Mouse (Mus musculus): ENCODE data around the gene Snta1. TPM values are rescaled to one million over a fixed set of nuclear protein-coding genes. Genes with fewer than 3 reads are reported as not detected.

Snta1 gene
- polyA plus RNA-seq (2012; ENCODE audit: insufficient read depth, low replicate concordance), result 1.2 TPM in 1 of 2 replicates, not detected in the other

DNA sequence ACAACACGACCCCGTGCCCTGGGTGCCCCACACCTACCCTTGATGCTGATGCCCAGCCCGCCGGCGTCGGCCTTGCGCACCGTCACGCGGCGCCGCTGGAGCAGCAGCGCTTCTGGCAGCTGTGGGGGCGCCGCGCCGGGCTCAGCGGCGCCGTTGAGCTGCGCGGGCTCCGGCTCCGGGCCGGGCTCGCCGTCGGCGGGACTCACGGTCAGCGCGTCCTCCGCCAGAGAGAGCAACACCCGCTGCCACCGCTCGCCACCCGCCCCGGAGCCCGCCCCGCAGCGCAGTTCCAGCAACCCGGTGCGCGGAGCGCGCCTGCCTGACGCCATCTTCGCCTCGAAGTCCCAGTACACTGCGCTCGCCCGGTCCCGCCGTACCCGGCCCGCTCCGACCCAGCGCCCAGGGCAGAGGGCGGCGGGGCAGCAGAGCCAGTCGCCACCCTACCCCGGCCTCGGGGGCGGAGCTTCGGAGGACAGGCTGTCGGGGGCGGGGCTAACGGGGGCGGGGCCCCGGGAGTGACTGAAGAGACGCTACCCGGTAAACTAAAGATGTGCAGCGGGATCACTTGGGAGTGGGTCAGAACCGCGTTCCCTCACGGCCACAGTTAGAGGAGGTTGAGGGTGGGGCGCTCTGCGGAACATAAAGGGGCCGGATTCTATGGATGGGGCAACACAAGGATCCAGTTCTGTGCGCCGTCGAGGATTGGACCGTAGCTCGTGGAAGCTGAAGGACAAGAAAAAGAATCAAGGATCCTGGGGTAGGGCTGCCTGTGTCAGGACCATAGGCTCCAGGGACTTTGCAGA, at the start of gene Snta1:
TSS of gene Snta1 (minus strand) at position 457 of the 803 bp plus-strand sequence.
- Histone ChIP-seq H3K4me3 (replicated peaks) (peak within 1 kb of the TSS; percentile 93), H3K27me3 (replicated peaks) (peaks cover 60% of the 10 kb centered on the region), H3K9me3 (0 out of 2 replicates have a peak, but pooled peaks cover 5% of the 10 kb centered on the region), H3K4me1 (peaks cover 27% of the 10 kb centered on the region), H3K36me3 (replicated peaks; ENCODE audit: low read length) (no peaks in the 10 kb centered on the region)
- TF ChIP-seq FLI1 (IDR thresholded peaks at IDR 0.05; ENCODE audit: low read length), result no peak
- no peak for TF ChIP-seq GATA1 (IDR thresholded peaks at IDR 0.05; ENCODE audit: borderline replicate concordance, low read length)

DNA sequence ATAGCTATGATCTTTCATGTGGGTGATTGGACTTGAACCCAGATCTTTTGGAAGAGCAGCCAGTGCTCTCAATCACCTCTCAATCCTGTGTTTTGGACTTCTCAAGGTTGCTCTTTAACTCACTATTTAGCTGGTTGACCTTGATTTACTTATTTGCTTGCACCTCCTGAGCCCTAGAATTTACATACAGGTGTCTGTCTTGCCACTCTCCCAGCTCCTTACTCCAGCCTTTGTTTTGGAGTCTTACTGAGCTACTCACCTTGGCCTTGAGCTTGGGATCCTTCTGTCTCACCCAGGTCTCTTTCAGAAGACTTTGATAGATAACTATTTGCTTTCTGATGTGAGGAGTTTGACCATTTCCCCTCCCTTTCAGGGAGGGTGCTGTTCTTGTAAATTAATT, 48.7 kb upstream of the Snta1 start:
- Histone ChIP-seq H3K36me3 (replicated peaks; ENCODE audit: low read length) (peaks cover 13% of the 10 kb centered on the region), H3K4me1 (peaks cover 30% of the 10 kb centered on the region), H3K27me3 (replicated peaks) (no peaks in the 10 kb centered on the region), H3K4me3 (replicated peaks) (no peak overlapping the region), H3K9me3 (no peaks in the 10 kb centered on the region)
- TF ChIP-seq GATA1 (IDR thresholded peaks at IDR 0.05; ENCODE audit: borderline replicate concordance, low read length), result no peak
- TF ChIP-seq FLI1 (IDR thresholded peaks at IDR 0.05; ENCODE audit: low read length), result no peak

DNA sequence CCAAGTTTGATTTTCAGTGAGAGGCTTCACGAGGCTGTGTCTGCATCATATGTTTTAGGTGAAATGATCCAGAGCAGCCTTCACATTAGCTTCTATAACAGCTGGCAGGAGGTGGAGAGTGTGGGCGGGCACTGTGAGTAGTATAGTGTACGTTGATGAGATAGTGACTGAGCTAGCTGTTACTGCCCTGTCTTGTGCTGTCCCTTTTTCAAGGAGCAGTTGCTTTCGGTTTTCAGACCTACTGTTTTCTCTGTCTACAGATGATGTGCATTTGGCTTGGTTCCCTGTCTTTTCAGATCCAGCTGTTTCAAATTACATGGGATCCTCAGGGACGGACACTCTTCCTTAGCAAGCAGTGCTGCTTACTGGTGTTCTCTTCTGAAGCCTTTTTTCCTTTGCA, 47.9 kb upstream of the Snta1 start:
- H3K4me3 ChIP-seq (replicated peaks), result peak overlapping the region; percentile 64
- H3K9me3 ChIP-seq, result no peaks in the 10 kb centered on the region
- H3K27me3 ChIP-seq (replicated peaks), result no peaks in the 10 kb centered on the region
- H3K36me3 ChIP-seq (replicated peaks; ENCODE audit: low read length), result peaks cover 13% of the 10 kb centered on the region
- TF ChIP-seq GATA1 (IDR thresholded peaks at IDR 0.05; ENCODE audit: borderline replicate concordance, low read length), result no peak
- no peak for TF ChIP-seq FLI1 (IDR thresholded peaks at IDR 0.05; ENCODE audit: low read length)
- H3K4me1 ChIP-seq, result peaks cover 30% of the 10 kb centered on the region

DNA sequence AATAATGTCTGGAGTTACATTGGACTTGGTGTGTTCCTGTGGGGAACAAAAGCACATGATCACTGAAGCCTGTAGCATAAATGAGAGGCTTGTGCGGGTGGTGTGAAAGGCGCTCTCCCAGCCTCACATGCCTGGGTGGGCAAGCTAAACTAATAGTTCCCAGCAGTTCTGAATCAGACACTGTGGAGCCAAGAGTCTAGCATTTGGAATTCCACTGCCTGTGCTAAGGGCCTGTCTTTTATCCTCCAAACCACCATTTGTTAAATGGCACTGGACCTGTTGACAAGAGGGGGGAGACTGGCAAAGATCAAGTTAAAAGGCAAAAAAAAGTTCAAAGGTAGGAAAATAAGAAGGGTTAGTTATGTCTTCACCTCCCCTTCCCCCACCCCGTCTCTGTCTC, 46.7 kb upstream of the Snta1 start:
- TF ChIP-seq FLI1 (IDR thresholded peaks at IDR 0.05; ENCODE audit: low read length) (no peak), GATA1 (IDR thresholded peaks at IDR 0.05; ENCODE audit: borderline replicate concordance, low read length) (no peak)
- Histone ChIP-seq H3K4me3 (replicated peaks) (no peak overlapping the region), H3K4me1 (peaks cover 25% of the 10 kb centered on the region), H3K36me3 (replicated peaks; ENCODE audit: low read length) (peaks cover 18% of the 10 kb centered on the region), H3K27me3 (replicated peaks) (no peaks in the 10 kb centered on the region), H3K9me3 (no peaks in the 10 kb centered on the region)

DNA sequence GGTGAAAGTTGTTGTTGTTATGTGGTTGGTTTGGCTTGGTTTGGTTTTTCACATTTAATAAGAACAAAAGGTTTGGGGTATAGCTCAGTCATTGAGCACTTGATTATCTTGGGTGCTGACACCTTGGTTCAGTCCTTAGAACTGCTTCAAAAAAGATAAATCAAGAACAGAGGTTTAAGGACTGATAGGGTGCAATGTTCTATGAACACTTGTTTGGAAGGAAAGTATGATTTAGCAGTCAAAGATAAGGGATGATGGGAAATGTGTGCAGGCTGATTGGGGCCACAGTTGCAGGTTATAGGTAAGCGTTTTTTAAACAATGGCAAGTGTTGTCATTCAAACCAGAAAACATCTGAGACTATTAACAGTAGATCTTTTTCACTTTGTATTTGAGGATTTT, 46.2 kb upstream of the Snta1 start:
- Histone ChIP-seq H3K27me3 (replicated peaks) (no peaks in the 10 kb centered on the region), H3K4me3 (replicated peaks) (no peak overlapping the region), H3K36me3 (replicated peaks; ENCODE audit: low read length) (peaks cover 18% of the 10 kb centered on the region), H3K4me1 (peaks cover 25% of the 10 kb centered on the region), H3K9me3 (no peaks in the 10 kb centered on the region)
- TF ChIP-seq FLI1 (IDR thresholded peaks at IDR 0.05; ENCODE audit: low read length) (no peak), GATA1 (IDR thresholded peaks at IDR 0.05; ENCODE audit: borderline replicate concordance, low read length) (no peak)

DNA sequence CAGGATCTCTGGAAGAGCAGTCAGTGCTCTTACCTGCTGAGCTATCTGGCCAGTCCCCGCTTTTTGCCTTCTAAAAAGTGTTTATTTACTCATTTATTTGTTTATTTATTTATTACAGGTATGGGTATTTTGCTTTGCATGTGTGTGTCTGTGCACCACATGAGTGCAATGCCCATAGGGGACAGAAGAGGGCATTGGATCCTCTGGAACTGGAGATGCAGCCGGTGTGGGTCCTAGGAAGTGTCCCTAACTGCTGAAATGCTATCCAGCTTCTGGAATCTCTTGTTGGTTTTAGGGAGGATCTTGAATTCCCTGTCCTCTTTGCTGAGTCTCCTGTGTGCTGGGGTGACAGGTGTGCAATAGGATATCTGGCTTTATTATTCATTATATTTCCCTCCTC, 45.1 kb upstream of the Snta1 start:
- no peak for TF ChIP-seq GATA1 (IDR thresholded peaks at IDR 0.05; ENCODE audit: borderline replicate concordance, low read length)
- no peak for TF ChIP-seq FLI1 (IDR thresholded peaks at IDR 0.05; ENCODE audit: low read length)
- Histone ChIP-seq H3K36me3 (replicated peaks; ENCODE audit: low read length) (peaks cover 19% of the 10 kb centered on the region), H3K9me3 (no peaks in the 10 kb centered on the region), H3K27me3 (replicated peaks) (no peaks in the 10 kb centered on the region), H3K4me3 (replicated peaks) (no peak overlapping the region), H3K4me1 (peaks cover 29% of the 10 kb centered on the region)

DNA sequence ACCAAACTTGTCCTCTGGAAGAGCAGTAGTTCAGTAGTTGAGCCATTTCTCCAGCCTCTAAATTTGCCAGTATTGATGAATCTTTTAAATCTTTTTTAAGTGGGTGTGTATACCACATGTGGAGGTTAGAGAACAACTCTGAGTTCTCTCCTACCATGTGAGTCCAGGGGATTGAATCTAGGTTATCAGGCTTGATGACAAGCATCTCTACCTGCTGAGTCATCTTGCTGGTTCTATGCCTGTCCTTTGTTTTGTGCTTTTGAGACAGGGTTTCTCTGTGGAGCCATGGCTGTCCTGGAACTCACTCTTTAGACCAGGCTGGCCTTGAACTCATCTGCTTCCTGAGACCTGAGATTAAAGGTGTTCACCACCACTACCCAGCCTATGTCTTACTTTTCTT, 40.7 kb upstream of the Snta1 start:
- Histone ChIP-seq H3K27me3 (replicated peaks) (no peaks in the 10 kb centered on the region), H3K9me3 (no peaks in the 10 kb centered on the region), H3K4me3 (replicated peaks) (no peak overlapping the region), H3K36me3 (replicated peaks; ENCODE audit: low read length) (peaks cover 27% of the 10 kb centered on the region), H3K4me1 (peaks cover 26% of the 10 kb centered on the region)
- TF ChIP-seq GATA1 (IDR thresholded peaks at IDR 0.05; ENCODE audit: borderline replicate concordance, low read length), result no peak
- TF ChIP-seq FLI1 (IDR thresholded peaks at IDR 0.05; ENCODE audit: low read length), result no peak

DNA sequence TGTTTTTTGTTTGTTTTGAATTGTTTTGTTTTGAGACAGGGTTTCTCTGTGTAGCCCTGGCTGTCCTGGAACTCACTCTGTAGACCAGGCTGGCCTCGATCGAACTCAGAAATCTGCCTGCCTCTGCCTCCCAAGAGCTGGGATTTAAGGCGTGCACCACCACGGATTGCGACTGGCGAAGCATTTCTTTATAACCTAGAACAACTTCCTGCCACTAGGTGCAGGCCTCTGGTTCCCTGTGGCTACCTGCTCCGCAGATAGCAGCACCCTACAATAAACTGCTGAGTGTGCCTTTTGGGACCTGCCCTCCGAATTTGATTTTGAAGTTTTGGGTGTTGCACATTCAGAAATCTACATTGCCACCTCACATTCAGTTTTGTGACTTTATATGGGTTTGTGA, 39.9 kb upstream of the Snta1 start:
- no peak overlapping the region for H3K4me3 ChIP-seq (replicated peaks)
- TF ChIP-seq GATA1 (IDR thresholded peaks at IDR 0.05; ENCODE audit: borderline replicate concordance, low read length) (no peak), FLI1 (IDR thresholded peaks at IDR 0.05; ENCODE audit: low read length) (no peak)

DNA sequence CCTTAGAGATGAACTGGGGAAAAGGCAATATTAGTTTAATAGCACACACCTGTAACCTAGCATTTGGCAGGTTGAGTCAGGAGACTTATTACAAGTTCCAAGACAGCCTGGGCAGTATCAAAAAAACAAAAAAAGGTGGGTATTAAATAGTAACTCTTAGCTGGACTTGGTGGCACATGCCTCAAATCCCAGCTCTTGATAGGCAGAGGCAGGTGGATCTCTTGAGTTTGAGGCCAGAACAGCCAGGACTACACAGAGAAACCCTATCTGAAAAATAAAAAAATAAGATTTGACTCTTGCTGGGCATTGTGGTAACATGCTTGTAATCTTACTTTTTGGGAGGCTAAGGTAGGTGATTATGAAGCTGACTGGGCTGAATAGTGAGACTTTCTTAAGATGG, 32.6 kb upstream of the Snta1 start:
- peaks cover 11% of the 10 kb centered on the region for H3K36me3 ChIP-seq (replicated peaks; ENCODE audit: low read length)
- TF ChIP-seq FLI1 (IDR thresholded peaks at IDR 0.05; ENCODE audit: low read length) (no peak), GATA1 (IDR thresholded peaks at IDR 0.05; ENCODE audit: borderline replicate concordance, low read length) (no peak)
- peaks cover 45% of the 10 kb centered on the region for H3K4me1 ChIP-seq
- H3K27me3 ChIP-seq (replicated peaks), result no peaks in the 10 kb centered on the region
- no peaks in the 10 kb centered on the region for H3K9me3 ChIP-seq
- no peak overlapping the region for H3K4me3 ChIP-seq (replicated peaks)

More for the DNA sequence above, 39.9 kb upstream of the Snta1 start:
- Histone ChIP-seq H3K36me3 (replicated peaks; ENCODE audit: low read length) (peaks cover 27% of the 10 kb centered on the region), H3K9me3 (no peaks in the 10 kb centered on the region), H3K4me1 (peaks cover 26% of the 10 kb centered on the region), H3K27me3 (replicated peaks) (no peaks in the 10 kb centered on the region)

DNA sequence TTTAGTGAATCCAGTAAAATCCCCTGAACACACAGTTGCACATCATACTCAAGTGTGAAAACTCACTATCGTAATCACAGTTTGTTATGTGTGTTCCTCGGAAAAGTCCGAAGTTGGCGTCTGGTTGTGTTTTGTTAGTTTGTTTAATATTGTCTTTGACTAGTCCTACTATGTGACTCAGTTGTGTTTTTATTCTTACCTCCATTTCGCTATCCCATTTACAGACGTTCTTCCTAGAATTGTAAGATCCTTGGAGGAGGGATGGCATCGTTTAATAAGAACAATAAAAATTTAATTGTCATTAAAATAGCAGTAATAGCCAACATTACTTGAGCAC, 29.3 kb upstream of the Snta1 start:
- H3K27me3 ChIP-seq (replicated peaks), result no peaks in the 10 kb centered on the region
- no peak for TF ChIP-seq GATA1 (IDR thresholded peaks at IDR 0.05; ENCODE audit: borderline replicate concordance, low read length)
- no peak for TF ChIP-seq FLI1 (IDR thresholded peaks at IDR 0.05; ENCODE audit: low read length)
- H3K4me1 ChIP-seq, result peaks cover 41% of the 10 kb centered on the region
- H3K9me3 ChIP-seq, result no peaks in the 10 kb centered on the region
- peak overlapping the region; percentile 96 for H3K4me3 ChIP-seq (replicated peaks)
- no peaks in the 10 kb centered on the region for H3K36me3 ChIP-seq (replicated peaks; ENCODE audit: low read length)
